Mouse (Mus musculus) hindlimb bud, embryonic 11.5 days (tissue): Measurements from ENCODE around the gene Ppp1r15b.

Experiments used
- DNase-seq: peaks from one replicate; pipeline ENCODE4 v3.0.0-alpha.2; 2012; ENCODE audit warnings: low read depth, low spot score; ENCODE audit errors: extremely low spot score

Gene Ppp1r15b

GRCm38 (mm10) chr1:133130638-133131560, at the start of gene Ppp1r15b:
Ppp1r15b (plus strand) TSS chr1:133131143.
- DNase-seq = peak; percentile 94

GRCm38 (mm10) chr1:133083003-133083546, 47.9 kb upstream of the Ppp1r15b start:
- no peak for DNase-seq

GRCm38 (mm10) chr1:133083942-133084625, 46.9 kb upstream of the Ppp1r15b start:
- DNase-seq = no peak

- no peak for DNase-seq
Measured at GRCm38 (mm10) chr1:133084708-133085416, 46.1 kb upstream of the Ppp1r15b start.

DNA sequence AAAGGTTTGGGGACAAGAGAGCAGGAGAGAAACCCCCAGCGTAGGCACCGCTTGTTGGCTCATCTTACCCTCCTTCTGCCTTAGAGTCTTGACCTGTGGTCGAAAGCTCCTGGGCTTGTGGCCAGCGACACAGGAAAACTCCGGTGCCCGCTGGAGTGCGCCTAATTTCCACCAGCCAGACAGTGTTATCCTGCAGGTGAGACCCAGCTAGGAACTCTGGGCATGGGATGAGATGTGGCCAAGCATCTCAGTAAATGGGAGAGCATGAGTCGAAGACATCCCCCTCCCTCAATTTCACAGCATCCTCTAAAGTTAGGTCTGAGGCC, 45.6 kb upstream of the Ppp1r15b start:
- no peak for DNase-seq

GRCm38 (mm10) chr1:133086804-133087203, 44.1 kb upstream of the Ppp1r15b start:
- no peak for DNase-seq

- peak; percentile 68 for DNase-seq
Measured at GRCm38 (mm10) chr1:133087206-133087905, 43.6 kb upstream of the Ppp1r15b start.

DNA sequence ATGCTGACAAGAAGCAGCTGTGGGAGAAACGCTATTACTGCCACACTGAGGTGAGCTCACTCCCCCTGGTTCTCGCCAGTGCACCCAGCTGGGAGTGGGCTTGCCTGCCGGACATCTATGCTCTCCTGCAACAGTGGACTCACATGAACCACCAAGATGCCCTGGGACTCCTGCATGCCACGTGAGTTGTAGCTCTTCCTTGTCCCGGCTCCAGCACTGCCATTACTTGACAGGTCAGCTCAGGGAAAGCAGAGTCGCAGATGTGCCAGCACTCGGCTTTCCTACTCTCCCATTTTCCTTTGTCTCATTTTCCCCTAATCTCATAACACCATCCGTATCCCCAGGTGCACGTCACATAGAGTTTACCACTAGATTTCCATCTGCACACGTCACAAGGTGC, 42.7 kb upstream of the Ppp1r15b start:
- no peak for DNase-seq

DNA sequence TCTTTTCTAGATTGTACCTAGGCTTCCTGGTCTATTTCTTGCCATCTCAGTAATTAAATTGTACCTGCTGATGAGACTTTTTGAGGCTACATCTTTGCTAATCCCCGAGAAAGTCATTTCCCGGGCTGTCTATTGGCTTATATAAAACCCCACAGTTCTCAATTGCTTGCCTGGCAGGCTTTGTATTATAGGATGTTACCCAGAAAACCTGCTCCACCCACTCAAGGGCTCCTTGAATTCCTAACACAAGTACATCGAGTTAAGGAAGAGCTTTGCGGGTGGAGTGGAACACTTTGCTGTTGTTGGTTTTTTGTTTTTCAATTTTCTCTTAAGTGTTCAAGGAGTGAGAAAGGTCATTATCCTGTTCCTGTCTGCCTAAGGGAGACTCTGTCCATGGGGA, 41.5 kb upstream of the Ppp1r15b start:
- no peak for DNase-seq

GRCm38 (mm10) chr1:133090641-133091040, 40.3 kb upstream of the Ppp1r15b start:
- no peak for DNase-seq

GRCm38 (mm10) chr1:133091483-133091882, 39.5 kb upstream of the Ppp1r15b start:
- no peak for DNase-seq

DNA sequence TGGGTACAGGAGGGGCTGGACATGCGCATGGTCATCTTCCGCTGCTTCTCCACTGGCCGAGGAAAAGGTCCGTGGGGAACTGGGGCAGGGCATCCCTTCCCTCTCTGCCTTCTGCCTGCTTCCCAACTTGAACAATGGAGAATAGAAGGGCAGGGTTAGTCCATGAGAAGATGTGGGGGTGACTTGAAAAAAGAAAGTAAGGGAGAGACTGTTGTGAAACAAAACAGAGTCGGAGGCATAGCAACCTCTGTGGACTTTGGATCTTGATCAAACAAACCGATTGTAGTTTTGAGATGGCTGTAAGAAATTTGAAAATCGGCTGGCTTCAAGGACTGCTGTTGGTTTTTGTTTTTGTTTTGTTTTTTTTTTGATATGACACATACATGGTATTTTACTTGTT, 37.2 kb upstream of the Ppp1r15b start:
- DNase-seq = no peak

DNA sequence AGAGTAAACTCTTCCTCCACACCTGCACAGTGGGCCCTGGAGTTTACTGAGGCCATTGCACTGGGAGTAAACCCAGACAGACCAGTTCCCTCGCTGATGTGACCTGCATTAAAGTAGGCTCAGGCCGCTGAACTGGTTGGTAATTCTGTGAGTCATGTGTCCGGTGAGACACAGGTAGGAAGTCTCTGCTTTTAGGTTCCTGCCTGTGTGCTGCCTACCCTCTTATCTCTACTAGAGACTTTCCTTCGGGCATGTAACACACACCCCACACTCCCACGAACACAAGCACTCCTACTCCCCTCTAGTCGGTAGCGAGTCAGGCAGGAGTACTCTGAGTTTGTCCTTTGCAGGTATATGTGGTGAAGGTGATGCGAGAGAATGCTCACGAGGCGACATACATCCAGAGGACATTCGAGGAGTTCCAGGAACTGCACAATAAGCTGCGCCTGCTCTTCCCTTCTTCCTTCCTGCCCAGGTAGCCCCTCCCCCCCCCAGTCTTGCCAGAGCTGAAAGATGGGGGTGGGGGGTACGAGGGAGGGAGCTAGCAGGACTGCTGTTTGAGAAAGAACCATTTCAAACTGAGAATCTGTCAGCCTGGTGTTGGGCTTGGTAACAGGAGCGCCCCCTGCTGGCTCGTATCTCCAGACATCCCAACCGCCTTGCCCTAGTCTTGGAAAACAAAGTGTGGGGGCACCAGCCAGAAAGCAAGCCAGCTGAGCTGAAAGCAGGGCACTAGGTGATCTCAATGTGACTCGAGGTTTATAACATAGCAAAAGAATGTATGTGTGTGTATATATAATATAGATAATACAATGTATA, 29.8 kb upstream of the Ppp1r15b start:
- peak; percentile 39 for DNase-seq

DNA sequence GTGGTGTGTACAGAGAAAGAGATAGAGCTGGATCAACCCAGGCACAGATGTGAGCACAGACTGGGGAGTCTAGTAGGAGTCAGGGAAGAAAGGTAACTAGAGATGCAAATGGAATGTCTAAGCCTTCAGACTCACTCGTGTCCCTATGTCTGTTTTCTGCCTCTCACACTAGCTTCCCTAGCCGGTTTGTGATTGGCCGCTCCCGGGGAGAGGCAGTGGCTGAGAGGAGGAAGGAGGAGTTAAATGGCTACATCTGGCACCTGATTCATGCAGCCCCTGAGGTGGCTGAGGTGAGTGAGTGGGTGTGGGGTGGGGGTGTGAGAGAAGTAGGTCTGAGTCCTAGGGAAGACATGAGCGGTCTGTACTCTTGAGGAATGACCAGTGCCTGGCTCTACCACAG, 28.8 kb upstream of the Ppp1r15b start:
- DNase-seq = no peak

DNA sequence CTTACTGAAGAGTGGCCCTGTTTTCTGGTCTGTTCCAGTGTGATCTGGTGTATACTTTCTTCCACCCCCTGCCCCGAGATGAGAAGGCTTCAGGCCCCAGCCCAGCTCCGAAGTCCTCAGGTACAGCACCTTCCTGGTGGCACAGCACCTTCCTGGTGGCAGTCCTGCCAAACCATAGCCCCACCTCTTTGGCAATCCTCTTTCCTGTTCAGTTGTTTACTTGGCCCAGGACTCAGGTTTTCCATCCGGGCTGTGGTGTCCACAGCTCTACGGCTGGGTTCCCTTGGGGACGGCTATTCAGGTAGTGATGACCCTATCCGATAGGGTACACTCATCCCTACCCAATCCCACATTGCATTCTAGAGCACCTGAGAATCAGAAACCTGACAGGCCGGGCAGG, 27.6 kb upstream of the Ppp1r15b start:
- DNase-seq = no peak

GRCm38 (mm10) chr1:133103871-133104270, 27.1 kb upstream of the Ppp1r15b start:
- DNase-seq = no peak

- no peak for DNase-seq
Measured at GRCm38 (mm10) chr1:133116108-133116507, 14.8 kb upstream of the Ppp1r15b start.

- no peak for DNase-seq
Measured at GRCm38 (mm10) chr1:133118127-133118526, 12.8 kb upstream of the Ppp1r15b start.

- DNase-seq = no peak
Measured at GRCm38 (mm10) chr1:133118844-133119243, 12.1 kb upstream of the Ppp1r15b start.
